Mouse (Mus musculus) forebrain, embryonic 11.5 days (tissue): ENCODE measurements around the gene Rft1. TPM values are rescaled to one million over a fixed set of nuclear protein-coding genes. Genes with fewer than 3 reads are reported as not detected.

Experiments used
- ATAC-seq: fragments of 200-750 bp; cut with Nextera tagmentation; replicated peaks from 2 replicates; pipeline ENCODE4 v1.8.0; 2017; ENCODE audit warnings: moderate TSS enrichment; ENCODE audit not compliant: low FRiP score
- DNase-seq: peaks from one replicate; pipeline ENCODE4 v3.0.0-alpha.2; 2017; ENCODE audit warnings: low spot score
- H3K27ac ChIP-seq: fragments of 300-500 bp; sonication (generic); 2 replicates; pipeline ENCODE4 v1.5.1; 2014; ENCODE audit warnings: low read depth, low read length
- H3K27me3 ChIP-seq: fragments of 300-500 bp; sonication (generic); 2 replicates; pipeline ENCODE4 v1.6.1; 2014; ENCODE audit warnings: mild to moderate bottlenecking, low read length, mixed read lengths; ENCODE audit not compliant: control insufficient read depth, insufficient read depth
- H3K36me3 ChIP-seq: fragments of 300-500 bp; sonication (generic); 2 replicates; pipeline ENCODE4 v1.6.1; 2014; ENCODE audit warnings: mild to moderate bottlenecking, low read length, moderate library complexity, mixed read lengths; ENCODE audit not compliant: control insufficient read depth, insufficient read depth
- H3K4me1 ChIP-seq: fragments of 300-500 bp; sonication (generic); replicated peaks from 2 replicates; pipeline ENCODE4 v1.6.1; 2014; ENCODE audit warnings: low read length, mixed read lengths; ENCODE audit not compliant: control insufficient read depth, insufficient read depth
- H3K4me2 ChIP-seq: fragments of 300-500 bp; sonication (generic); 2 replicates; pipeline ENCODE4 v1.6.1; 2014; ENCODE audit warnings: low read depth, mild to moderate bottlenecking, low read length, moderate library complexity, mixed read lengths; ENCODE audit not compliant: severe bottlenecking
- H3K4me3 ChIP-seq: fragments of 300-500 bp; sonication (generic); 2 replicates; pipeline ENCODE4 v1.5.1; 2014; ENCODE audit warnings: low read depth, low read length
- H3K9ac ChIP-seq: fragments of 300-500 bp; sonication (generic); 2 replicates; pipeline ENCODE4 v1.6.1; 2014; ENCODE audit warnings: low read length
- H3K9me3 ChIP-seq: fragments of 300-500 bp; sonication (generic); 2 replicates; pipeline ENCODE4 v1.6.1; 2016; ENCODE audit warnings: low read length, mixed read lengths; ENCODE audit not compliant: control insufficient read depth
- WGBS: fragments of 180-500 bp; shearing (Covaris S2); extraction: QIAGEN DNeasy Blood & Tissue Kit; methylation state at CpG from one replicate; pipeline ENCODE4 v1.1.7; 2014; 5-methylcytosine and 5-hydroxymethylcytosine counted together
- polyA plus RNA-seq: library from polyadenylated mRNA; unstranded; fragments of >200 nt; fragmentation: Nextera tagmentation; extraction: Ambion mirVana; gene quantifications from 2 replicates; pipeline ENCODE4 v1.2.1, GENCODE M21; 2014

Gene Rft1
- polyA plus RNA-seq, 1 experiment from 2014 or later, result 11.4 TPM

GRCm38 (mm10) chr14:30697407-30698052, 43.4 kb downstream of the Rft1 start:
- Histone ChIP-seq H3K27ac (no peak overlapping the region), H3K36me3 (no peaks in the 10 kb centered on the region), H3K9me3 (no peaks in the 10 kb centered on the region), H3K4me3 (no peak overlapping the region), H3K4me1 (no peaks in the 10 kb centered on the region; the same call in 1 of the 2 replicates), H3K27me3 (no peaks in the 10 kb centered on the region), H3K4me2 (no peak overlapping the region), H3K9ac (no peak overlapping the region)
- ATAC-seq (no peak), DNase-seq (no peak)
- 72% methylated on average over 15 of the region's 15 CpGs for WGBS

- Histone ChIP-seq H3K9me3 (no peaks in the 10 kb centered on the region), H3K36me3 (no peaks in the 10 kb centered on the region), H3K27ac (no peak overlapping the region), H3K27me3 (no peaks in the 10 kb centered on the region), H3K4me1 (no peaks in the 10 kb centered on the region; the same call in 1 of the 2 replicates), H3K4me2 (no peak overlapping the region), H3K9ac (no peak overlapping the region), H3K4me3 (no peak overlapping the region)
- DNase-seq, result peak; percentile 88
- 45% methylated on average over 8 of the region's 8 CpGs for WGBS
- no peak for ATAC-seq
Measured at GRCm38 (mm10) chr14:30699656-30700055, 45.5 kb downstream of the Rft1 start.

GRCm38 (mm10) chr14:30702512-30702911, 48.4 kb downstream of the Rft1 start:
- Histone ChIP-seq H3K4me1 (no peaks in the 10 kb centered on the region; the same call in 1 of the 2 replicates), H3K27me3 (no peaks in the 10 kb centered on the region), H3K9me3 (no peaks in the 10 kb centered on the region), H3K36me3 (no peaks in the 10 kb centered on the region), H3K4me3 (no peak overlapping the region), H3K9ac (no peak overlapping the region), H3K4me2 (no peak overlapping the region), H3K27ac (no peak overlapping the region)
- 67% methylated on average over 5 of the region's 5 CpGs for WGBS
- ATAC-seq (no peak), DNase-seq (no peak)

DNA sequence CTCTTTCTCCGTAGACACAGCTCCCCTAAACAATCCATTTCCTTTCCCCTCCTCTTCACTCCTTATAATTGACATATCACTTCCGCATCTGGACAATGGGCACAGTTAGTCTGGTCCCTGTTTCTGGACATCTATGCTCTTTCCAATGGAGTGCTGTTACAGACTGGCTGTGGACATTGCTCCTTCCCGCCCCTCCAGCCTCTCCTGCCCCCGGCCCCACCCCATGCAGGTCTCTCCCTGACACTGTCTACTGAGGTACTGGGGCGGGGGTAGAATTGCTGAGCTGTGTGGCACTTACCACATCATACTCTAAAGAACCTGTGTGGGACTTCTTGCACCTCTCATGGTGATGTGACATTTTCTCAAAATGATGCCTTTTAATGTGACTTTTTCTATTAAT, 48.9 kb downstream of the Rft1 start:
- H3K4me1 ChIP-seq, result no peaks in the 10 kb centered on the region
- H3K27ac ChIP-seq, result no peak overlapping the region
- ATAC-seq (no peak), DNase-seq (no peak)
- 85% methylated on average over 5 of the region's 5 CpGs for WGBS
- no peaks in the 10 kb centered on the region for H3K27me3 ChIP-seq
- no peaks in the 10 kb centered on the region for H3K36me3 ChIP-seq
- H3K9me3 ChIP-seq, result no peaks in the 10 kb centered on the region
- no peak overlapping the region for H3K9ac ChIP-seq
- no peak overlapping the region for H3K4me2 ChIP-seq
- H3K4me3 ChIP-seq, result no peak overlapping the region

DNA sequence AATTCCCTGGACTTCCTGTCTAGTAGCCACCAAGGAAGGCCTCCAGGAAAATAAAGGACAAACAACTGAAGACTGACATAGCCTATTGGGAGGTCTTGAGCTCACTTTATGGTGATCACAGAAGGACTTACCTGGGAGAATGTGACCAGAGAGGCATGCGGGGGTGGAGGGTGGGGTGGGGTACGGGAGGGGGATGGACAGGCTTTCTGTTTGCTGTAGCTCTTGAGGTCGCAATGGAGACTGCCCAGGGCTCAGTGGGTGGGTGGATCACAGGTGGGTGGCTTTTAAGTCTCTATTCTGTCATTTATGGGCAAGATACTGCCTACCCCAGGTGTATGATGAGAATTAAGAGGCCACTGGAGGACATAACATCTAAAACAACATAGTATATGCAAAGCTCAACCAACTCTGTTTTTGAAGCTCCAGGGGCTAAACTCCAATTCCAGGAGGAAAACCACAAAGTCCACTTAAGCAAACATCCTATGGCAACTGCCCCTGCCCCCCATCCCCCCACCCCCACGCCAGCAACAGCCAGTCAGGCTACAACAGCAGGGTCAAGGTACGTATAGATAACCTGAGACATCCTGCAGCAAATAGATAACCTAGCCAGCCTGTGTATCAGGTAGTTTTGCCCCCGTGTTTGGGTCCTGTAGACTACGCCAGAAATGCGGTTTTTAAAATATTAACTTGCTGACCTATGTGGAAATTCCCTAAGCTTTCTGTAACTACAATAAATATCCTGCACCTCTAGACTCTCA, 50.1 kb downstream of the Rft1 start:
- 80% methylated on average over 8 of the region's 8 CpGs for WGBS
- DNase-seq, result no peak
- no peak for ATAC-seq

DNA sequence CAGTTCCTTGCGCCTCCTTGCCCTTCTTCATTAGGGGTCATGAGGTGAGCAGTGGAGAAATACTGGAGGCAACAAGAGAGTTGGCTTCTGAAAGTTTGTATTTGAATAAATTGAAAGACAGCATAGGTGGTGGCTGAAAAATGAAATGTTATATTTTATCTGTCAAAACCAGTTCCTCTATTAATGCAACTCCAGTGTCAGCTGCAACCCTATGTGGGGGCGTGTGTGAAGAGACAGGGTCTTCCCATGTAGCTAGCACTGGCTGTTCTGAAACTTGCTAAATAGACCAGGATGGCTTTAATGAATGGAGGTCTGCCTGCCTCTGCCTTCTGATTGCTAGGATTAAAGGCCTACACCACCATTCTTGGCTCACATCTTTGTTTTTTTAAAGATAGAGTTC, 57.7 kb downstream of the Rft1 start:
- no peak for DNase-seq
- Histone ChIP-seq H3K4me2 (no peak overlapping the region), H3K27me3 (peaks cover 3% of the 10 kb centered on the region; the same call in 1 of the 2 replicates), H3K36me3 (no peaks in the 10 kb centered on the region), H3K4me1 (peaks cover 5% of the 10 kb centered on the region; the same call in 1 of the 2 replicates), H3K27ac (no peak overlapping the region), H3K9me3 (no peaks in the 10 kb centered on the region), H3K4me3 (no peak overlapping the region), H3K9ac (no peak overlapping the region)
- 97% methylated on average over 2 of the region's 2 CpGs for WGBS
- no peak for ATAC-seq

More for the DNA sequence above, 50.1 kb downstream of the Rft1 start:
- Histone ChIP-seq H3K27me3 (no peaks in the 10 kb centered on the region), H3K4me3 (no peak overlapping the region), H3K36me3 (no peaks in the 10 kb centered on the region), H3K4me1 (no peaks in the 10 kb centered on the region), H3K27ac (no peak overlapping the region), H3K4me2 (no peak overlapping the region), H3K9me3 (no peaks in the 10 kb centered on the region), H3K9ac (no peak overlapping the region)

GRCm38 (mm10) chr14:30713769-30714168, 59.6 kb downstream of the Rft1 start:
- WGBS, result 74% methylated on average over 1 of the region's 1 CpGs
- Histone ChIP-seq H3K27ac (no peak overlapping the region), H3K4me1 (peaks cover 7% of the 10 kb centered on the region; the same call in 1 of the 2 replicates), H3K9me3 (no peaks in the 10 kb centered on the region), H3K4me2 (no peak overlapping the region), H3K4me3 (no peak overlapping the region), H3K27me3 (peaks cover 3% of the 10 kb centered on the region; the same call in 1 of the 2 replicates), H3K9ac (no peak overlapping the region), H3K36me3 (no peaks in the 10 kb centered on the region)
- DNase-seq (no peak), ATAC-seq (no peak)

DNA sequence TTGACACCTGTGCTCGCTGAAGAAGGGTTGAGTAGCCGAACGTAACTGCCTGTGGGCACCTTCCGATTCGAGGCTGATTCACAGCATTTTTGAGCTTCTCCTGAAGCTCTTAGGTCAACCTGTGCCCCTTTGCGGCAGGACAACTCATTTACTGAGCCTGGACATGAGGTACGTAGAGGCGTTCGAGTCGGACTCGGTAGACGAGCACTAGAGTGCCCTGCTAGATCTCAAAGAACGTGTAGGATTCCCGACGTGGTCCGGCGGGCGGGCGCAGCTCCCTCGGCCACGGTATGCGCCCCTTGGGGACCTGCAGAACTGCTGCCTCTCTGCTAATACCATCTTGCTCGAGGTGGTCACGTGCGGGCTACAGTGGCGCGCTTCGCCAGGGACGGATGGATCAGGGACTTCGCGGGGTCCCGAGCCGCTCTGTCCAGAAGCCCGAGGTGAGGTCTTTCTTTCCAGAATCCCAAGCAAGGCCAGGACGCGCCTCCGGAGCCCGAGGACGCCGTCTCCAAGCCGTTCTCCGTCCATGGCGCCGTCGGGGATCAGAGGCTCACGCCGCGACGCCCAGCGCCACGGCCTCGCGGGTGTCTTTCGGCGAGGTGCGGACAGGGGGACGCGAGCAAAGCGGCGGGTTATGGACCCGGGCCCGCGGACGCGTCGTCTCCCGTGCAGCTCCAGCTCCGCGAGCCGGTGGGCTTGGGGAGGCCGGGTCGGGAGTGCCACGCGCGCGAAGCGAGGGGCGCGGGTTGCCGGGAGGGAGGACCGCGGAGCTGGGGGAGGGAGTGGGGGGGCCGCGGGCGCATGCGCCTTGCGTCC, 60.8 kb downstream of the Rft1 start, which contains the start of gene Sfmbt1:
TSS of gene Sfmbt1 (plus strand) at position 51 of the 819 bp plus-strand sequence.
- ATAC-seq, result peak; percentile 82
- DNase-seq, result peak; percentile 93
- no peaks in the 10 kb centered on the region for H3K36me3 ChIP-seq
- H3K9ac ChIP-seq, result peak within 1 kb of the TSS; percentile 94
- peaks cover 7% of the 10 kb centered on the region; the same call in 1 of the 2 replicates for H3K4me1 ChIP-seq
- H3K27ac ChIP-seq, result peak within 1 kb of the TSS; percentile 98
- 2% methylated on average over 84 of the region's 87 CpGs for WGBS
- H3K9me3 ChIP-seq, result no peaks in the 10 kb centered on the region
- H3K4me3 ChIP-seq, result peak within 1 kb of the TSS; percentile 95
- peaks cover 3% of the 10 kb centered on the region; the same call in 1 of the 2 replicates for H3K27me3 ChIP-seq
- H3K4me2 ChIP-seq, result peak within 1 kb of the TSS; percentile 90
